Mouse (Mus musculus) liver, embryonic 16.5 days (tissue): ENCODE data around the gene Mast3. TPM values are rescaled to one million over a fixed set of nuclear protein-coding genes. Genes with fewer than 3 reads are reported as not detected.
"Not testable (repeated sequence)": the region's sequence is repeated elsewhere in the genome, so short reads cannot be mapped to it uniquely, and the experiment has no call there.

Source experiments
- ATAC-seq: fragments of 200-750 bp; cut with Nextera tagmentation; 2 replicates; pipeline ENCODE4 v1.8.0; 2017; ENCODE audit warnings: low read depth, mild to moderate bottlenecking, moderate number of reproducible peaks, moderate library complexity
- H3K27ac ChIP-seq: fragments of 300-500 bp; sonication (generic); 2 replicates; pipeline ENCODE4 v1.5.1; 2014; ENCODE audit warnings: mild to moderate bottlenecking, low read length
- H3K27me3 ChIP-seq: fragments of 300-500 bp; sonication (generic); 2 replicates; pipeline ENCODE4 v1.6.1; 2014; ENCODE audit warnings: low read depth, low read length, mixed read lengths; ENCODE audit not compliant: control insufficient read depth, insufficient read depth
- H3K36me3 ChIP-seq: fragments of 300-500 bp; sonication (generic); 2 replicates; pipeline ENCODE4 v1.6.1; 2014; ENCODE audit warnings: mild to moderate bottlenecking; ENCODE audit not compliant: control insufficient read depth, insufficient read depth
- H3K4me1 ChIP-seq: fragments of 300-500 bp; sonication (generic); 2 replicates; pipeline ENCODE4 v1.6.1; 2014; ENCODE audit warnings: low read depth, low read length, mixed read lengths; ENCODE audit not compliant: control insufficient read depth
- H3K4me2 ChIP-seq: fragments of 300-500 bp; sonication (generic); 2 replicates; pipeline ENCODE4 v1.6.1; 2014; ENCODE audit warnings: low read depth, low read length, mixed read lengths
- H3K4me3 ChIP-seq: fragments of 300-500 bp; sonication (generic); 2 replicates; pipeline ENCODE4 v1.5.1; 2014; ENCODE audit warnings: low read depth, mild to moderate bottlenecking, low read length
- H3K9ac ChIP-seq: fragments of 300-500 bp; sonication (generic); 2 replicates; pipeline ENCODE4 v1.6.1; 2014; ENCODE audit warnings: low read depth, low read length
- H3K9me3 ChIP-seq: fragments of 300-500 bp; sonication (generic); replicated peaks from 2 replicates; pipeline ENCODE4 v1.6.1; 2016; ENCODE audit warnings: low read length; ENCODE audit not compliant: control insufficient read depth
- WGBS: fragments of 180-500 bp; shearing (Covaris S2); extraction: QIAGEN DNeasy Blood & Tissue Kit; methylation state at CpG from one replicate; pipeline ENCODE4 v1.1.7; 2014; ENCODE audit not compliant: insufficient replicate concordance; 5-methylcytosine and 5-hydroxymethylcytosine counted together
- polyA plus RNA-seq: library from polyadenylated mRNA; unstranded; fragments of >200 nt; fragmentation: Nextera tagmentation; extraction: Ambion mirVana; gene quantifications from 2 replicates; pipeline ENCODE4 v1.2.1, GENCODE M21; 2015

Gene Mast3
- polyA plus RNA-seq, 1 experiment from 2014 or later = 9.0 TPM

GRCm38 (mm10) chr8:70825816-70826215 lies 21.0 kb upstream of the Mast3 start:
- H3K36me3 ChIP-seq = no peaks in the 10 kb centered on the region
- WGBS = 75% methylated on average over 8 of the region's 8 CpGs
- H3K27ac ChIP-seq = no peak overlapping the region
- no peak overlapping the region for H3K9ac ChIP-seq
- ATAC-seq = no peak
- no peak overlapping the region for H3K4me3 ChIP-seq
- H3K4me2 ChIP-seq = no peak overlapping the region
- peaks cover 9% of the 10 kb centered on the region for H3K4me1 ChIP-seq
- H3K9me3 ChIP-seq = peaks cover 3% of the 10 kb centered on the region; the same call in 1 of the 2 replicates
- no peaks in the 10 kb centered on the region for H3K27me3 ChIP-seq

DNA sequence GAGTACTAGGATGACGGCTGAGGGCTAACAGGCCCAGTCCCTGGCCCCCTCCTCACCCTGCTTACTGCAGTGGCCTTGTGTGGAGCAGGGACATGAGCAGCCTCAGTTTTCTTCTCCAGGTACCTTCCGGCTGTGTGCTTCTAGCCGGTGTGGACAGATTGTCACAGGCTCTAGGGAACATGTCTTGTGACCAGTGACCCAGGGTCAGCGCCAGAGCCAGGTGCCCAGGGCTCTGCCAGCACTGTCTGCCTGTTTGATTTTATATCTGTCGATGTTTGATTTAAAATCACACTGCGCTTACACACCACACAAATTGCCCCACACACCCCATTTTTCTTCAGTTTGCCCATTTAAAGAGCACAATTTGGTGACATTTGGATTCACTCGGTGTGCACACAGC lies 18.9 kb upstream of the Mast3 start:
- H3K4me1 ChIP-seq = peaks cover 17% of the 10 kb centered on the region
- ATAC-seq = no peak
- peaks cover 3% of the 10 kb centered on the region; the same call in 1 of the 2 replicates for H3K9me3 ChIP-seq
- WGBS = 78% methylated on average over 7 of the region's 7 CpGs
- H3K36me3 ChIP-seq = no peaks in the 10 kb centered on the region
- H3K27me3 ChIP-seq = no peaks in the 10 kb centered on the region
- H3K9ac ChIP-seq = no peak overlapping the region
- H3K27ac ChIP-seq = no peak overlapping the region
- H3K4me2 ChIP-seq = no peak overlapping the region
- H3K4me3 ChIP-seq = no peak overlapping the region

DNA sequence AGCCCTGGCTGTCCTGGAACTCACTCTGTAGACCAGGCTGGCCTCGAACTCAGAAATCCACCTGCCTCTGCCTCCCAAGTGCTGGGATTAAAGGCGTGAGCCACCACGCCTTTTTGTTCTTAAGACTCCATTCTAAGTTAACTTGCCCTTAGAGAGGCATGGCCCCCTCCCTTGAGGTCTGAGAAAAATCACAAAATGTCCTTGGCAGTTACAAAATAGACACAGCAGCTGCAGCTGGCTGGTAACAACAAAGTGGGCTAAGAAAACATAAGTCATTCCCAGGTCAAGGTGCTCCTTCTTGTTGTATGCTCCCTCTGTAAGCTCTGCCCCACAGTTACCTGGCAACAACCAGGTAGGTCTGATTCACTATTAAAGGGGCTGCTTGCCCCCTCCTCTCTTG lies 17.7 kb upstream of the Mast3 start:
- peaks cover 17% of the 10 kb centered on the region for H3K4me1 ChIP-seq
- H3K9me3 ChIP-seq, H3K27ac ChIP-seq, H3K9ac ChIP-seq, ATAC-seq, H3K4me3 ChIP-seq, H3K4me2 ChIP-seq, H3K36me3 ChIP-seq, H3K27me3 ChIP-seq: not testable (repeated sequence)
- WGBS = 66% methylated on average over 3 of the region's 3 CpGs

DNA sequence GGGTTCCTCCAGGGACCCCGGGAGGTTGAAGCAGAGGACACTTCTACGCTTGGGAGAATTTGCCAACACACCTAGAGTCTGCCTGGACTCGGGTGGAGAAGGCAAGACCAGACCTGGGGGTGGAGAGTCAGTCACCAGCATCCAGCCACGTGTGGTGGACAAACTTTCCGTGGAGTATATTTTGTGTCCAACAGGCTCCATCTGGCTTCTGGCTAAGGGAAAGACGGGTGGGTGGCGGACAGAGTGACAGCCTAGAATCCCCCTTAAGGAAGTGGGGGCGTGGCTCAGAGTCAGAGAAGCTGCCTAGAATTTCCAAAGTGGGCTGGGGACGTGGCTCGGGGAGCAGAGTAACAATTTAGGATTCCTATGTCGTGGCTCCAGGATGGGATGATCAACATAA lies 17.1 kb upstream of the Mast3 start:
- Histone ChIP-seq H3K9me3 (peaks cover 2% of the 10 kb centered on the region; the same call in 1 of the 2 replicates), H3K9ac (0 out of 2 replicates have a peak overlapping the region, but pooled peaks have one; percentile 3), H3K36me3 (no peaks in the 10 kb centered on the region), H3K27ac (no peak overlapping the region), H3K4me3 (no peak overlapping the region), H3K4me2 (no peak overlapping the region), H3K27me3 (peaks cover 4% of the 10 kb centered on the region), H3K4me1 (peaks cover 19% of the 10 kb centered on the region)
- ATAC-seq = no peak
- 42% methylated on average over 11 of the region's 11 CpGs for WGBS

DNA sequence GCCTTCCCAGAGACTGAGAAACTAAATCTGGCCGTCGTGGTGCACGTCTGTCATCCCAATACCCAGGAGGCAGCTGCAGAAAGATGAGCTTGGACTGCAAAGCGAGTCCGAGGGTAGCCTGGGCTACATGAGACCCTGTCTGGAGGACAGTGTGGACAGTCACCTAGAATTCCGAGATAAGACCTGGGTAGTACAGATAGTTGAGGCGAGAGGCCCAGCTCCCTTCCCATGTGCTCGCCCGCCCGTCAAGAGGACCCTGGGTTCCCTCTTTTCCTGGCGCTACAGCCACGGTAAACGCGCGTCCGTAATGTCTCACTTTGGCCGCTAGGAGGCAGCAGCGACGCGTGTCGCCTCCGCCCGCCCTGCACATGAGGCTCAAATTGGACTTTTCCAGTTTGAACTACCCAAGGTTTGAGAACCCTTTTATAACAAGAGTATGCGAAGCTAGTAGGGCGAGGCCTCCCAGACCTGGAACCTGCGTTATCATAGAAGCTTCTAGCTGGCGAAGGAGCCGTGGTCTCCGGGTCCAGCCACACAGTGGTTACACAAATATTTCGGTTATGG lies 16.6 kb upstream of the Mast3 start:
- peak; percentile 40 for ATAC-seq
- H3K9me3 ChIP-seq = no peaks in the 10 kb centered on the region
- 0 out of 2 replicates have a peak overlapping the region, but pooled peaks have one; percentile 3 for H3K9ac ChIP-seq
- H3K36me3 ChIP-seq = no peaks in the 10 kb centered on the region
- no peak overlapping the region for H3K4me2 ChIP-seq
- peaks cover 8% of the 10 kb centered on the region for H3K27me3 ChIP-seq
- no peak overlapping the region for H3K27ac ChIP-seq
- H3K4me1 ChIP-seq = peaks cover 24% of the 10 kb centered on the region
- 13% methylated on average over 30 of the region's 30 CpGs for WGBS
- no peak overlapping the region for H3K4me3 ChIP-seq

- no peak overlapping the region; the same call in 1 of the 2 replicates for H3K9ac ChIP-seq
- H3K9me3 ChIP-seq = no peaks in the 10 kb centered on the region
- no peak overlapping the region for H3K27ac ChIP-seq
- 15% methylated on average over 31 of the region's 31 CpGs for WGBS
- no peaks in the 10 kb centered on the region for H3K36me3 ChIP-seq
- ATAC-seq = peak; percentile 46
- H3K27me3 ChIP-seq = peaks cover 9% of the 10 kb centered on the region
- H3K4me2 ChIP-seq = peak overlapping the region; percentile 31
- H3K4me1 ChIP-seq = peaks cover 26% of the 10 kb centered on the region
- no peak overlapping the region; the same call in 1 of the 2 replicates for H3K4me3 ChIP-seq
These were observed 15.5 kb upstream of the Mast3 start for GRCm38 (mm10) chr8:70820101-70820935.

GRCm38 (mm10) chr8:70816679-70817078 lies 11.8 kb upstream of the Mast3 start:
- peaks cover 9% of the 10 kb centered on the region for H3K27me3 ChIP-seq

GRCm38 (mm10) chr8:70812885-70813284 lies 8.0 kb upstream of the Mast3 start:
- H3K4me1 ChIP-seq = peaks cover 16% of the 10 kb centered on the region
- peaks cover 13% of the 10 kb centered on the region for H3K27me3 ChIP-seq
- no peak overlapping the region for H3K4me3 ChIP-seq
- H3K27ac ChIP-seq = no peak overlapping the region
- WGBS = 52% methylated on average over 4 of the region's 4 CpGs
- no peak for ATAC-seq
- no peaks in the 10 kb centered on the region for H3K9me3 ChIP-seq
- no peaks in the 10 kb centered on the region for H3K36me3 ChIP-seq
- no peak overlapping the region for H3K9ac ChIP-seq
- no peak overlapping the region for H3K4me2 ChIP-seq

More at GRCm38 (mm10) chr8:70816679-70817078, 11.8 kb upstream of the Mast3 start:
- peaks cover 22% of the 10 kb centered on the region for H3K4me1 ChIP-seq
- peak overlapping the region; percentile 41 for H3K4me2 ChIP-seq
- 6% methylated on average over 30 of the region's 30 CpGs for WGBS
- no peaks in the 10 kb centered on the region for H3K36me3 ChIP-seq
- H3K27ac ChIP-seq = no peak overlapping the region
- H3K9ac ChIP-seq = no peak overlapping the region
- ATAC-seq = peak; percentile 79
- H3K4me3 ChIP-seq = peak overlapping the region; percentile 20; the same call in 1 of the 2 replicates
- no peaks in the 10 kb centered on the region for H3K9me3 ChIP-seq

GRCm38 (mm10) chr8:70812055-70812454 lies 7.2 kb upstream of the Mast3 start:
- Histone ChIP-seq H3K4me2 (no peak overlapping the region), H3K9ac (no peak overlapping the region), H3K27me3 (peaks cover 10% of the 10 kb centered on the region), H3K36me3 (no peaks in the 10 kb centered on the region), H3K27ac (no peak overlapping the region), H3K4me1 (peaks cover 19% of the 10 kb centered on the region), H3K4me3 (no peak overlapping the region), H3K9me3 (no peaks in the 10 kb centered on the region)
- WGBS = 52% methylated on average over 4 of the region's 4 CpGs
- no peak for ATAC-seq
